Mouse (Mus musculus) MEL (cell line): ENCODE data around the gene Grb2.

Experiments used
- CTCF ChIP-seq, 3 experiments: IDR thresholded peaks in 2 of 3; conservative IDR thresholded peaks in 1 of 3; 2 replicates each; pipeline ENCODE4 v1.5.1; 2011 to 2012; ENCODE audit warnings: low read length in 3 of 3, low read depth in 2 of 3, mild to moderate bottlenecking in 2 of 3, improper control_type of control experiment in 1 of 3, inconsistent platforms in 1 of 3, mixed read lengths in 1 of 3, moderate library complexity in 1 of 3; ENCODE audit not compliant: control insufficient read depth in 1 of 3, insufficient read depth in 1 of 3, poor library complexity in 1 of 3, severe bottlenecking in 1 of 3
- MYC ChIP-seq: IDR thresholded peaks from 2 replicates; pipeline ENCODE4 v1.6.1; 2011; ENCODE audit warnings: low read depth, mild to moderate bottlenecking, low read length, improper control_type of control experiment, moderate library complexity
- SMC3 ChIP-seq: IDR thresholded peaks from 2 replicates; pipeline ENCODE4 v1.6.1; 2011; ENCODE audit warnings: low read depth, low read length, improper control_type of control experiment
- ZMIZ1 ChIP-seq: IDR thresholded peaks from 2 replicates; pipeline ENCODE4 v1.6.1; 2012; ENCODE audit warnings: low read depth, mild to moderate bottlenecking, inconsistent platforms, low read length, improper control_type of control experiment, moderate library complexity

GRCm38 (mm10) chr11:115601174-115601573 lies 107.2 kb downstream of the Grb2 start:
- no peak for TF ChIP-seq ZMIZ1
- no peak for TF ChIP-seq CTCF (IDR thresholded peaks at IDR 0.05 in 2 of 3, conservative IDR thresholded peaks at IDR 0.05 in 1 of 3; ENCODE audit: control insufficient read depth in 1 of 3, insufficient read depth in 1 of 3, low read depth in 2 of 3, low read length in 3 of 3, poor library complexity in 1 of 3, severe bottlenecking in 1 of 3)
- no peak for TF ChIP-seq SMC3
- no peak for TF ChIP-seq MYC
